Mouse (Mus musculus) intestine, postnatal 0 days (tissue): ENCODE results near the gene Pttg1ip. TPM values are rescaled to one million over a fixed set of nuclear protein-coding genes. Genes with fewer than 3 reads are reported as not detected.

Source experiments
- ATAC-seq: fragments of 200-750 bp; cut with Nextera tagmentation; 2 replicates; pipeline ENCODE4 v1.8.0; 2017; ENCODE audit warnings: mild to moderate bottlenecking, moderate TSS enrichment, moderate library complexity
- H3K27ac ChIP-seq: fragments of 300-500 bp; sonication (generic); 2 replicates; pipeline ENCODE4 v1.5.1; 2014; ENCODE audit warnings: mild to moderate bottlenecking, low read depth, low read length, moderate library complexity
- H3K27me3 ChIP-seq: fragments of 300-500 bp; sonication (generic); replicated peaks from 2 replicates; pipeline ENCODE4 v1.6.1; 2014; ENCODE audit warnings: low read length, mixed read lengths; ENCODE audit not compliant: control insufficient read depth, insufficient read depth
- H3K36me3 ChIP-seq: fragments of 300-500 bp; sonication (generic); 2 replicates; pipeline ENCODE4 v1.6.1; 2014; ENCODE audit warnings: mild to moderate bottlenecking, moderate library complexity; ENCODE audit not compliant: control insufficient read depth, insufficient read depth
- H3K4me1 ChIP-seq: fragments of 300-500 bp; sonication (generic); replicated peaks from 2 replicates; pipeline ENCODE4 v1.6.1; 2014; ENCODE audit warnings: antibody characterized with exemption, low read length, mixed read lengths; ENCODE audit not compliant: control insufficient read depth, insufficient read depth
- H3K4me2 ChIP-seq: fragments of 300-500 bp; sonication (generic); replicated peaks from 2 replicates; pipeline ENCODE4 v1.6.1; 2014; ENCODE audit warnings: low read depth, mild to moderate bottlenecking, moderate library complexity
- H3K4me3 ChIP-seq: fragments of 300-500 bp; sonication (generic); 2 replicates; pipeline ENCODE4 v1.5.1; 2014; ENCODE audit warnings: low read depth, low read length
- H3K9ac ChIP-seq: fragments of 300-500 bp; sonication (generic); 2 replicates; pipeline ENCODE4 v1.6.1; 2014; ENCODE audit warnings: mild to moderate bottlenecking, low read depth, low read length
- H3K9me3 ChIP-seq: fragments of 300-500 bp; sonication (generic); 2 replicates; pipeline ENCODE4 v1.6.1; 2016; ENCODE audit warnings: mixed run types; ENCODE audit not compliant: control insufficient read depth
- CTCF ChIP-seq: sonication (generic); IDR thresholded peaks from 2 replicates; pipeline ENCODE4 v1.5.1; 2016; ENCODE audit warnings: low read depth, mild to moderate bottlenecking, control low read depth, antibody characterized with exemption, moderate library complexity
- WGBS: fragments of 180-500 bp; shearing (Covaris S2); extraction: QIAGEN DNeasy Blood & Tissue Kit; methylation state at CpG from one replicate; pipeline ENCODE4 v1.1.7; 2014; 5-methylcytosine and 5-hydroxymethylcytosine counted together
- polyA plus RNA-seq: library from polyadenylated mRNA; unstranded; fragments of >200 nt; fragmentation: Nextera tagmentation; extraction: Ambion mirVana; gene quantifications from 2 replicates; pipeline ENCODE4 v1.2.1, GENCODE M21; 2015

Pttg1ip gene
- polyA plus RNA-seq, 1 experiment from 2014 or later, result 200 TPM

DNA sequence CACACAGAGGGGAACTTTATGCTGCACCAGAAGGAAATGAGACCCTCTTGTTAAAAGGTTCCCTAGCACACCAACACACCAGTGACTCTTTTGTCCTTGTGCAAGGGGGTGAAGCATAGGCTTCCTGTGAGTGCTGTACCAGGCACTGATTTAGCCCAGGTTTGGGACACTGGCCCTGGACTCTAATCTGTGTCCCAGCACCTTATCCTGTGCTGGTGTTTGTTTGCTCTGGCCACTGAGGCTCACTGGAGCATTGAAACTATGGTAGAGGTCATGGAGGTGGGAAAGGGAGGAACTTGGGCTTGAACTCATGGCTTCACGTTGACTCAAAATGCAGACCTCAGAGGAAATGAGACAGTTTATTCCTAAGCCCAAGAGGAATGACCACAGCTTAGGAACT, 8.4 kb upstream of the Pttg1ip start:
- Histone ChIP-seq H3K4me3 (no peak overlapping the region), H3K9me3 (no peaks in the 10 kb centered on the region), H3K4me1 (0 out of 2 replicates have a peak, but pooled peaks cover 5% of the 10 kb centered on the region), H3K36me3 (no peaks in the 10 kb centered on the region), H3K27ac (no peak overlapping the region), H3K4me2 (no peak overlapping the region), H3K27me3 (no peaks in the 10 kb centered on the region), H3K9ac (no peak overlapping the region)
- 64% methylated on average over 1 of the region's 1 CpGs for WGBS
- no peak for TF ChIP-seq CTCF
- ATAC-seq, result no peak

DNA sequence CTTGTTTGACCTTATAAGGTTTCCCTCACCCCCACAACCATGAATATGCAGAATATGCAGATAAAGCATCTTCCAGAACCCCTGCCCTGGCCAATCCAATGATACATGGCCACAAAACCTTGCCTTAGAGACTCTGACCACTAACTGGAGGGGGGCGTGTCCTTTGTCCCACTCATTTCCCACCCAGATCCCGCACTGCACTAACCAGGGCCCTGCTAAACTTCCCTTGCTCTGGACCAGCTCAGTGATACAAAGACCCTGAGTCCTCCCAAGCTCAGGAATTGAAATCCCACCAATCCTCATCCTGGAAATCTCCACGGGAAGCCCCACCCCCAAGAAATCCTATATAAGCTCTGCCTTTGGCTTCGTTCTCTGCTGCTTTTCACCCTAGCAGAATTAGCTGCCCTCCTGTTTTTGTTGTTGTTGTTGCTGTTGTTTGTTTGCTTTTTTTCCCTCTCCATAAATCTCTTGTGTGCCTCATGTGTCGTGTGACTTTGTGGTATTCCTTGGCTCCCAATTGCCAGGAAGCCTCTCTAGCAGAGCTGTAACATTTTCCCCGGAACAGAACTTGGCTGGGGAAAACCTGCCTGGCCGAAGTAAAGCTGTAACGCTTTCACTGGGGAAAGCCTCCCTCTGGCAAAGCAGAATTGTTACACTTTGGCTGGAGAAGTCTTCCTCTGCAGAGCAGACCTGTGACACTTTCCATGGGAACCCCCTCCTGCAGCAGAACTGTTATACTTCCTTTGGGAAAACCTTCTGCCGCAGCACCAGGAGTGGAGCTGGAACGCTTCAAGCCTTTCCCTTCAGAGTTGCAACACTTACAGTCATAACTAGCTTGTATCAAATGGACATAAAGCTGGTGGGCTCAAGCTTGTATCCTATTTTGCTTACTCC, 1.2 kb upstream of the Pttg1ip start:
- 52% methylated on average over 10 of the region's 10 CpGs for WGBS
- Histone ChIP-seq H3K4me2 (0 out of 2 replicates have a peak overlapping the region, but pooled peaks have one; percentile 77), H3K4me3 (no peak overlapping the region), H3K4me1 (peaks cover 7% of the 10 kb centered on the region; the same call in 1 of the 2 replicates), H3K36me3 (no peaks in the 10 kb centered on the region), H3K9me3 (no peaks in the 10 kb centered on the region), H3K9ac (no peak overlapping the region), H3K27ac (0 out of 2 replicates have a peak overlapping the region, but pooled peaks have one; percentile 9), H3K27me3 (no peaks in the 10 kb centered on the region)
- TF ChIP-seq CTCF, result no peak
- ATAC-seq, result no peak

DNA sequence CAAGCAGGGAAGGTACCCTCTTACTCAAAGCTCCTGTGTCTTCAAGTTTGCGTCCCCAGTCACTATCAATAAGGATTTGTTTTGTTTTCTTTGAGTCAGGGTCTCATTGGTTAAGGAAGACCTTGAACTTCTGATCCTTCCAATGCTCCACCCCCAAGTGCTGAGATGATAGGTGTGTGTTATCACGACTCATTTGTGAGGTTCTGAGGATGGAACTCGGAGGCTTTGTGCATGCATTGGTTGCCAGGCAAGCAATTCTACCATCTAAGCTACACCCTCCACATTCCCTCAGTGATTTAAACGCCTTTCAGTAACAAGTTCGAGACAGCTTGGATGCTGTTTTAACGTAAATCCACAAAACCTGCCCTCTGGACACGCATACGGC, 505 bp upstream of the Pttg1ip start:
- Histone ChIP-seq H3K27me3 (no peaks in the 10 kb centered on the region), H3K4me1 (peaks cover 11% of the 10 kb centered on the region), H3K36me3 (no peaks in the 10 kb centered on the region), H3K4me3 (peak overlapping the region; percentile 78), H3K27ac (peak overlapping the region; percentile 99), H3K9ac (peak overlapping the region; percentile 83; the same call in 1 of the 2 replicates), H3K9me3 (no peaks in the 10 kb centered on the region), H3K4me2 (peak overlapping the region; percentile 77)
- no peak for ATAC-seq
- no peak for TF ChIP-seq CTCF
- WGBS, result 3% methylated on average over 8 of the region's 8 CpGs

DNA sequence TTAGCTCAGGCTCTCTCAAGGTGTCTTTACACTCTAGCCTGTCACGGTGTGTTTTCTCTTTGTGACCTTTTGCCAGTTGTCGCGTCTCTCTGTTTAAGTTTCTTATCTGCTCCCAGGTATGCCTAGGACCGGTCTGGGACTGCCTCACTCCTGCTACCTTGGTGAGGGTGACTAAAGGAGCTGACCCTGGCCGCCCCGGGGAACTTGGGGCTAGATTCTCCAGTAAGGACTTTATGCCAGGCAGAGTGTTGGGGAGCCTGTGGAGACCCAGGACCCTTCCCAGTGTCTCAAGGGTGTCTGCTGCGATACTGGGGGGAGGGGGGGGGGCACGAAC, 732 bp downstream of the Pttg1ip start:
- 2% methylated on average over 8 of the region's 8 CpGs for WGBS
- H3K9me3 ChIP-seq, result no peaks in the 10 kb centered on the region
- H3K9ac ChIP-seq, result peak overlapping the region; percentile 83
- H3K4me3 ChIP-seq, result peak overlapping the region; percentile 78
- peak overlapping the region; percentile 77 for H3K4me2 ChIP-seq
- H3K27ac ChIP-seq, result peak overlapping the region; percentile 99
- 0 out of 2 replicates have a peak, but pooled peaks cover under 1% of the 10 kb centered on the region for H3K36me3 ChIP-seq
- peak; percentile 36; the same call in 1 of the 2 replicates for ATAC-seq
- no peak for TF ChIP-seq CTCF
- H3K27me3 ChIP-seq, result no peaks in the 10 kb centered on the region
- H3K4me1 ChIP-seq, result peaks cover 13% of the 10 kb centered on the region

DNA sequence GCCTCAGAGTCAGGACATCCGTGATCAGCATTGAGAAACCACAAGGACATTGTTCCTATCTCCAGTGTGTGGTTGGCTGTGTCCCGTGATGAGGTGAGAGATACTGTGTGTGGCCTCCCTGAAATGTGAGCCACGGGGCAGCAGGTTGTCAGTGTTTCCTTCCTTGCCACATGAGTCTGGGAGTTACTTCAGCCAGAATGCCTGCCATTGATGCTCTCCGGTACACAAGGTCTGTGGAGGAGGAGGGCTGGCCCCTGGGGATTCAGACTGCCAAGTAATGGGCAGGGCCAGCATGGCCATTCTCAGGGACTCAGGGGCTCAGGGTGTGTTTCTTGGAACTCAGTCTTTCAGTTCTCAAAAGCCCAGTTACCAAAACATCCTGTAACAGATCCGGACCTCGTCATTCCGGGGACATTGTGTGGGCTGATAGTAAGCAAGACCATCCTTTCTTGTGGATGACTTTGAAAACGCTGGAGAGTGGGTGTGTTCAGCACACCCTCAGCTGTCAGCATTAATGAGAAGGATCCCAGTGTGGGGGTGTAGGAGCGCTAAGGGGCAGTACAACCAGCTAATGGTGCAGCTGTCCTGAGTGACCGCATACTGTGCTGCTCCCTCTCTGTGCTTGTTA, 2.4 kb downstream of the Pttg1ip start:
- no peak for TF ChIP-seq CTCF
- Histone ChIP-seq H3K4me3 (no peak overlapping the region), H3K4me2 (peak overlapping the region; percentile 77), H3K27me3 (no peaks in the 10 kb centered on the region), H3K36me3 (peaks cover 17% of the 10 kb centered on the region; the same call in 1 of the 2 replicates), H3K27ac (peak overlapping the region; percentile 57; the same call in 1 of the 2 replicates), H3K9me3 (no peaks in the 10 kb centered on the region), H3K9ac (no peak overlapping the region), H3K4me1 (peaks cover 24% of the 10 kb centered on the region)
- no peak for ATAC-seq
- 58% methylated on average over 10 of the region's 10 CpGs for WGBS

DNA sequence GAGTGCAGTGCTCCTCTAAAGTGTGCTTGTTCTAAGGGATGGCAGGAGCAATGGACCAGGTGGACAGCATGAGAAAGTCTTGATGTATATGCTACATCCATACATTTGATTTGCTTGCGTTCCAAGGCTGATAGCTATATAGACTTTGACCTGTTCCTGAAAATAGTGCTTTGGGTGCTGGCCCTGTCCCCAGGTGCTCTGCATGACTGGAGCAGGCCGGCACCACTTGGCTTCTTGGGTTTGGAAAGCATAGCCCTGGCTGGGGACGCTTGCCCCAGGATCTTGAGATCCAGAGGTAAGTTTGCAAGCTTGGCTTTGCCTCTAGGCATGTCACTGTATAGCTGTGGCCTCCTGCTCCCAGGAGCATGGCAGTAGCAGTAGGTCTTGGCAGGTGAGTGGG, 5.1 kb downstream of the Pttg1ip start:
- H3K4me2 ChIP-seq, result peak overlapping the region; percentile 28
- H3K27ac ChIP-seq, result peak overlapping the region; percentile 36

More for the DNA sequence above, 5.1 kb downstream of the Pttg1ip start:
- H3K36me3 ChIP-seq, result peaks cover 39% of the 10 kb centered on the region
- H3K9ac ChIP-seq, result no peak overlapping the region
- no peak for ATAC-seq
- no peaks in the 10 kb centered on the region for H3K9me3 ChIP-seq
- H3K27me3 ChIP-seq, result no peaks in the 10 kb centered on the region
- 57% methylated on average over 3 of the region's 3 CpGs for WGBS
- H3K4me3 ChIP-seq, result no peak overlapping the region
- H3K4me1 ChIP-seq, result peaks cover 24% of the 10 kb centered on the region
- TF ChIP-seq CTCF, result no peak
